Mouse (Mus musculus) ES-Bruce4 (cell line): ENCODE measurements around the gene Gm38392. TPM values are rescaled to one million over a fixed set of nuclear protein-coding genes. Genes with fewer than 3 reads are reported as not detected.
A peak's percentile ranks its signal among the peaks of the same experiment; 100 is the strongest.
"Not testable (repeated sequence)": the region's sequence is repeated elsewhere in the genome, so short reads cannot be mapped to it uniquely, and the experiment has no call there.

Experiments used
- H3K27ac ChIP-seq: 2 replicates; pipeline ENCODE4 v1.5.1; 2012; ENCODE audit warnings: low read length, inconsistent platforms; ENCODE audit not compliant: insufficient read depth
- H3K27me3 ChIP-seq: 2 replicates; pipeline ENCODE4 v1.6.1; 2012; ENCODE audit warnings: mild to moderate bottlenecking, low read length, inconsistent platforms; ENCODE audit not compliant: control insufficient read depth, poor library complexity, insufficient read depth, severe bottlenecking
- H3K36me3 ChIP-seq: 2 replicates; pipeline ENCODE4 v1.6.1; 2012; ENCODE audit warnings: inconsistent platforms, mild to moderate bottlenecking, low read length, moderate library complexity; ENCODE audit not compliant: control insufficient read depth, poor library complexity, insufficient read depth, severe bottlenecking
- H3K4me1 ChIP-seq: one replicate; pipeline ENCODE4 v1.8.1; 2011; ENCODE audit warnings: low read length; ENCODE audit not compliant: control insufficient read depth, insufficient read depth
- H3K4me3 ChIP-seq: 2 replicates; pipeline ENCODE4 v1.5.1; 2011; ENCODE audit warnings: low read depth, mild to moderate bottlenecking, low read length
- H3K9ac ChIP-seq: 2 replicates; pipeline ENCODE4 v1.6.1; 2012; ENCODE audit warnings: low read depth, mild to moderate bottlenecking, inconsistent platforms; ENCODE audit not compliant: poor library complexity, severe bottlenecking
- H3K9me3 ChIP-seq: replicated peaks from 2 replicates; pipeline ENCODE4 v1.6.1; 2012; ENCODE audit warnings: mild to moderate bottlenecking, low read length, inconsistent platforms; ENCODE audit not compliant: control insufficient read depth, poor library complexity, insufficient read depth, severe bottlenecking
- CTCF ChIP-seq: IDR thresholded peaks from one replicate; pipeline ENCODE4 v1.8.1; 2011; ENCODE audit warnings: low read depth, low read length
- EP300 ChIP-seq: IDR thresholded peaks from 2 replicates; pipeline ENCODE4 v1.6.1; 2011; ENCODE audit warnings: low read depth, low read length; ENCODE audit not compliant: insufficient read depth
- POLR2A ChIP-seq: IDR thresholded peaks from one replicate; pipeline ENCODE4 v1.8.1; 2011; ENCODE audit warnings: low read length; ENCODE audit not compliant: insufficient read depth
- polyA plus RNA-seq: library from polyadenylated mRNA; stranded (reverse); fragments of >200 nt; gene quantifications from 2 replicates; pipeline ENCODE4 v1.2.4, GENCODE M21; 2011; ENCODE audit warnings: low read depth; ENCODE audit not compliant: missing spikeins, insufficient read depth, insufficient read length

Gene Gm38392
- polyA plus RNA-seq, 1 experiment: 0.72 TPM

- not testable (repeated sequence) for H3K4me3 ChIP-seq, H3K27me3 ChIP-seq, H3K36me3 ChIP-seq, H3K9me3 ChIP-seq
- Histone ChIP-seq H3K27ac (peak overlapping the region; percentile 96), H3K9ac (peak overlapping the region; percentile 46; the same call in 1 of the 2 replicates), H3K4me1 (peaks cover 17% of the 10 kb centered on the region)
- TF ChIP-seq EP300: 0 out of 2 replicates have a peak, but pooled peaks have one; percentile 57
Measured at GRCm38 (mm10) chr3:88281141-88281916, 5.7 kb downstream of the Gm38392 start.

DNA sequence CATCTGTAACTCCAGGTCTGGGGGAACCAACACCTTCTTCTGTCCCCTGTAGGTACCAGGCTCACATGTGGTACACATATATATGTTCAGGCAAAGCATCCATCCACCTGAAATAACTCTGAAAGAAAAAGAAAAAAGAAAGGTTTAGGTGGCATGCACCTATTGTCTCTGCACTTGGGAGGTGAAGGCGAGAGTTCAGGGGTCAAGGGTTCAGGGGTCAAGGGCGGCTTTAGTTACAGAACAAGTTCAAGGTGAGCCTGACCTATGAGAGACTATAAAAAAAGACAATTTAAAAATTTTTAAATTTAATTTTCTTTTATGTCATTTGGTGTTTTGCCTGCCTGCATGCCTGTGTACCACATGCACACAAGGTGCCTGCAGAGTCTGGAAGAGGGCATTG, 7.0 kb downstream of the Gm38392 start:
- Histone ChIP-seq H3K27me3 (no peaks in the 10 kb centered on the region), H3K4me3 (no peak overlapping the region), H3K4me1 (peaks cover 17% of the 10 kb centered on the region), H3K9me3 (no peaks in the 10 kb centered on the region), H3K27ac (no peak overlapping the region), H3K36me3 (no peaks in the 10 kb centered on the region), H3K9ac (no peak overlapping the region)
- TF ChIP-seq CTCF (no peak), EP300 (peak; percentile 92), POLR2A (no peak)

GRCm38 (mm10) chr3:88276529-88277143, 10.4 kb downstream of the Gm38392 start:
- peak overlapping the region; percentile 93 for H3K27ac ChIP-seq
- TF ChIP-seq EP300 (no peak), CTCF (peak; percentile 53)
- H3K9ac ChIP-seq: peak overlapping the region; percentile 30
- no peaks in the 10 kb centered on the region for H3K9me3 ChIP-seq
- no peaks in the 10 kb centered on the region for H3K36me3 ChIP-seq
- H3K4me3 ChIP-seq: peak overlapping the region; percentile 38
- H3K4me1 ChIP-seq: peaks cover 8% of the 10 kb centered on the region
- H3K27me3 ChIP-seq: no peaks in the 10 kb centered on the region

GRCm38 (mm10) chr3:88276121-88276520, 10.9 kb downstream of the Gm38392 start:
- no peaks in the 10 kb centered on the region for H3K36me3 ChIP-seq
- no peak for TF ChIP-seq POLR2A
- TF ChIP-seq EP300: no peak
- no peak for TF ChIP-seq CTCF
- peak overlapping the region; percentile 56 for H3K9ac ChIP-seq
- H3K27me3 ChIP-seq: no peaks in the 10 kb centered on the region
- peaks cover 8% of the 10 kb centered on the region for H3K4me1 ChIP-seq
- H3K4me3 ChIP-seq: peak overlapping the region; percentile 38
- no peaks in the 10 kb centered on the region for H3K9me3 ChIP-seq
- peak overlapping the region; percentile 93 for H3K27ac ChIP-seq

DNA sequence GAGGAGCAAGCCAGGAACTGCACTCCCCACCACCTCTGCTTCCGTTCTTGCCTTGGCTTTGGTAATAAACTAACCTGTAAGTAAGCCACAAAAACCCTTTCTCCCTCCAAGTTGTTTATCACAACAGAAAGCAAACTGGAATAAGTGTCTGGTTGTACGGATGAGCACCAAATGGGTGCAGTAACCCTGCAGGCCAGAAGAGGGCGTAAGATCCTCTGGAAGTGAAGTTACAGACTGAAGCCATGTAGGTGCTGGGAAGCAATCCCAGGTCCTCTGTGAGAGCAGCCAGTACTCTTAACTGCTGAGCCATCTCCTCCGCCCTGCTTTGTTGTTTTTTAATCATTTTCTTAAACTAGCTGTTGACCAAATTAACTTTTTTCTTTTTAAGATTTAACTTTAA, 13.0 kb downstream of the Gm38392 start:
- H3K9ac ChIP-seq: no peak overlapping the region
- H3K4me3 ChIP-seq: no peak overlapping the region
- no peaks in the 10 kb centered on the region for H3K9me3 ChIP-seq
- TF ChIP-seq EP300: no peak
- TF ChIP-seq POLR2A: no peak
- peak; percentile 53 for TF ChIP-seq CTCF
- no peaks in the 10 kb centered on the region for H3K4me1 ChIP-seq
- H3K36me3 ChIP-seq: no peaks in the 10 kb centered on the region
- H3K27ac ChIP-seq: no peak overlapping the region
- H3K27me3 ChIP-seq: no peaks in the 10 kb centered on the region

DNA sequence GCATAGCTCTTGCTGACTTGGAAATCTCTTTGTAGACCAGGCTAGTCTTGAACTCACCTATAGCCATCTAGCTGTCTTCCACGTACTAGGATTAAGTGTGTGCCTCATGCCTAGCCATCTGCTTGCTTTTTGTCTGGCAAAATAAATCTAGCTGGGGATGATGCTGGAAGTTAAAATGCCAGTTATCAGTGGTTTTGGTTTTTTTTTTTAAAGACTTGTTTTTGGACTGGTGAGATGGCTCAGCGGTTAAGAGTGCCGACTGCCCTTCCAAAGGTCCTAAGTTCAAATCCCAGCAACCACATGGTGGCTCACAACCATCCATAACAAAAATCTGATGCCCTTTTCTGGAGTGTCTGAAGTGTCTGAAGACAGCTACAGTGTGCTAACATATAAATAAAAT, 15.2 kb downstream of the Gm38392 start:
- Histone ChIP-seq H3K27ac (no peak overlapping the region), H3K4me1 (no peaks in the 10 kb centered on the region), H3K4me3 (no peak overlapping the region), H3K27me3 (no peaks in the 10 kb centered on the region), H3K9ac (no peak overlapping the region), H3K9me3 (no peaks in the 10 kb centered on the region), H3K36me3 (no peaks in the 10 kb centered on the region)
- TF ChIP-seq POLR2A: no peak

GRCm38 (mm10) chr3:88271298-88271697, 15.7 kb downstream of the Gm38392 start:
- not testable (repeated sequence) for H3K9ac ChIP-seq, H3K4me3 ChIP-seq, H3K36me3 ChIP-seq, H3K27me3 ChIP-seq, H3K4me1 ChIP-seq, H3K9me3 ChIP-seq, H3K27ac ChIP-seq
